Mouse (Mus musculus): ENCODE results near the gene AC134908.4.

Gene AC134908.4

GRCm38 (mm10) chr17:25831451-25832281 lies 36.2 kb upstream of the AC134908.4 start:
- DNase-seq (ENCODE audit: inconsistent ontology term), result no peak

- DNase-seq (ENCODE audit: inconsistent ontology term), result no peak
Measured at GRCm38 (mm10) chr17:25830806-25831431, 35.5 kb upstream of the AC134908.4 start.

GRCm38 (mm10) chr17:25830200-25830753 lies 34.8 kb upstream of the AC134908.4 start:
- DNase-seq (ENCODE audit: inconsistent ontology term), result no peak

DNA sequence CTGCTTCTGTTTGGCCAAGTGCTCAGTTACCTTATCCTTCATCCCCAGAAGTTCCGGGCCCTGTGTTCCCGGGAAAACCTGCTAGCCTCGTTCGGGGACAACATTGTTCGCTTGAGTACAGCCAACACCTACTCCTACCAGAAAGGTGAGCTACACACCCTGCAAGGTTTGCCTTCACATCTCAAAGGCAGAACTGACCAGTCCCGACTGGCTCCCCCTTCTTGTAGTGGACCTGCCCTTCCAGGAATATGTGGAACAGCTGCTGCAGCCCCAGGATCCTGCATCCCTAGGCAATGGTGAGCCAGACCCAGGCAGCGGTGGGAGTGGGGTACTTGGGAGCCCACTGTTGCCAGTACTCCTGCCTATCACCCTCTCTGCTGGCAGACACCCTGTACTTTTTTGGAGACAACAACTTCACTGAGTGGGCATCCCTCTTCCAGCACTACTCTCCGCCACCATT lies 34.1 kb upstream of the AC134908.4 start:
- no peak for DNase-seq (ENCODE audit: inconsistent ontology term)

DNA sequence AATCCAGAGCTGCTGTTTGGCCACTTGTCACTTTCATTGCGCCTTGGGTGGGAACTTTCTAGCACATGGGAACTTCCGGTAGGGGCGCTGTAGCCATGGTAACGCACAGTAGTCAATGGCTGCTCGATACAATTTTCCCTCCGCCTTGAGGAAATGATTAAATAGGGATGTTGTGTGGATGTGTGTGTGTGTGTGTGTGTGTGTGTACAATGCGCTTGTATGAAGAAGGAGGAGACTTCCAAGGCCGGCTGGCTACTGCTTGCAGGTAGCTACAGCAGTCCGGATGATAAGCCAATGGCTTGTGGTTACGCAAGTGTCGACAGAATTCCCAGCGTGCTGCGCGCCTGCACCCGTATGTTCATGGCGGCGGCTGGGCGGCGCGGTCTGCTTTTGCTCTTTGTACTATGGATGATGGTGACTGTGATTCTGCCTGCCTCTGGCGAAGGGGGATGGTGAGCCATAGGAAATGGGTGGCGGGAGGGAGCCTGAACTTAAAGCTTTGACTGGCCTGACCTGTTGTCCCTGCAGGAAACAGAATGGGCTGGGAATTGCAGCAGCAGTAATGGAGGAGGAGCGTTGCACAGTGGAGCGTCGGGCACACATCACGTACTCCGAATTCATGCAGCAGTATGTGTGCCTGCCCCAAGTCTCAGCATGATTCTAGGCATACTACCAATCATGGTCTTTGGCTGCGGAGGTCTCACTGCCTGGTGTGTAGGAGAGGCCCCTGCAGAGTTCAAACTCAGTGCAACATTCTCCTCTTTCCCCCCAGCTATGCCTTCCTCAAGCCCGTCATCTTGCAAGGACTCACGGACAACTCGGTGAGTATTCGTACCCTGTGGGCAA lies 33.5 kb upstream of the AC134908.4 start, which contains the start of gene Jmjd8:
Gene Jmjd8 (plus strand): TSS at position 156 of the 846 bp plus-strand sequence.
- DNase-seq (ENCODE audit: inconsistent ontology term), result peak; percentile 76

GRCm38 (mm10) chr17:25828223-25828594 lies 32.8 kb upstream of the AC134908.4 start:
- no peak for DNase-seq (ENCODE audit: inconsistent ontology term)

GRCm38 (mm10) chr17:25827546-25828222 lies 32.2 kb upstream of the AC134908.4 start:
- no peak for DNase-seq (ENCODE audit: inconsistent ontology term)

DNA sequence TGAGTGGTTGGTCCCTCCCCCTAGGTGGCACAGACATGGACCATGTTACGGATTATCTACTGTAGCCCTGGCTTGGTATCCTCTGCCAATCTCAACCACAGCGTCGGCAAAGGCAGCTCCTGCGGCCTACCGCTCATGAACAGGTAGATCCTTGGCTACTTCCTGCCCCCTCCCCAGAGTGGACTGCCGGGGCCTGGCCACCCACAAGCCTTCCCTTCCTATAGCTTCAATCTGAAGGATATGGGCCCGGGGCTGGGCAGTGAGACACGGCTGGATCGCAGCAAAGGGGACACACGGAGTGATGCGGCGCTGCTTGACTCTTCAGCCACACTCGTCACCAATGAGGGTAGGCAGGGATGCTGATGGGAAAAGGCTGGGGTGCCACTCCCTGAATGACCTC lies 31.6 kb upstream of the AC134908.4 start:
- DNase-seq (ENCODE audit: inconsistent ontology term), result no peak

- DNase-seq (ENCODE audit: inconsistent ontology term), result no peak
Measured at GRCm38 (mm10) chr17:25825984-25826570, 30.6 kb upstream of the AC134908.4 start.

DNA sequence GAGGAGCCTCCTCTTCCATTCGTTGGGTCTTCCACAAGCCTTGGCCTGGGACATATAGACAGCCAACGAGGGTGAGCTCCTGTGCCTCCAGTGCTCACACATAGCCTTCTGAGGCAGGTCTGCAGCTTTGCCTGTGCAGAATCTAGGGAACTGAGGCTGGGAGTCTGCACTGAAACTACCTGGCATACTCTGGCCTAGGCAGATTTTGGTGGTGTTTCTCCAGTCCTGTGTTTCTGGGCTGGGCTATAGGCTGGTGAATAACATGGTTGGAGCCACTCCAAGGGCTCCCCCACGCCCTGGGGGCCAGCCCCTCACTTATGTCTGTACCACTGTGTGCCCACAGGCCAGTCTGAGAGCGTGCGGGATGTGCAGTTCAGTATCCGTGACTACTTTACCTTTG lies 29.9 kb upstream of the AC134908.4 start:
- DNase-seq (ENCODE audit: inconsistent ontology term), result no peak

DNA sequence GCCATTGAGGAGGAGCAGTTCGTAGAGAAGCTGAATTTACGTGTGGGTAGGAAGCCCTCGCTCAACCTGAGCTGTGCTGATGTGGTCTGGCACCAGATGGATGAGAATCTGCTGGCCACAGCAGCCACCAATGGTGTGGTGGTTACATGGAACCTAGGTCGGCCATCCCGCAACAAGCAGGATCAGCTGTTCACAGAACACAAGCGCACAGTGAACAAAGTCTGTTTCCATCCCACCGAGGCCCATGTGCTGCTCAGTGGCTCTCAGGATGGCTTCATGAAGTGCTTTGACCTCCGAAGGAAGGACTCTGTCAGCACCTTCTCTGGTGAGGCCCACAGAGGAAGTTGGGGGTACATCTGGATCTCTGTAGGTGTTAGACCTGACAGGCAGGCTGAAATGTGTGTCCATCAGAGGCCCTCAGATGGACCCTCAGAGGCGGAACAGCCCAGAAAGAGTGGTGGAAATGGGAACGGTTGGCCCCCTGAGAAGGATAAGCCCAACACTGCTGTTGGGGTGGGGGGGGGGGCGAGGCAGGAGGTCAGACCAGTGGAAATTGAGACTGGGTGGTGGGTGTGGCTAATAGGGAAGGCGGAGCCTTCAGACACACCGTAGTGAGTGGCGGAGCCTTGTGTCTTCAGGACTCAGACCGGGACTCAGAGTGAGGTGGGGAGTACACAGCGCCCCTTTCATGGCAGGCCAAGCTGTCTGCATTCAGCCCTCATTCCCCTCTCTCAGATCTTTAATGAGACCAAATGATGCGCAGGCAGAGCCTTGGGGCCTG lies 29.1 kb upstream of the AC134908.4 start:
- no peak for DNase-seq (ENCODE audit: inconsistent ontology term)

DNA sequence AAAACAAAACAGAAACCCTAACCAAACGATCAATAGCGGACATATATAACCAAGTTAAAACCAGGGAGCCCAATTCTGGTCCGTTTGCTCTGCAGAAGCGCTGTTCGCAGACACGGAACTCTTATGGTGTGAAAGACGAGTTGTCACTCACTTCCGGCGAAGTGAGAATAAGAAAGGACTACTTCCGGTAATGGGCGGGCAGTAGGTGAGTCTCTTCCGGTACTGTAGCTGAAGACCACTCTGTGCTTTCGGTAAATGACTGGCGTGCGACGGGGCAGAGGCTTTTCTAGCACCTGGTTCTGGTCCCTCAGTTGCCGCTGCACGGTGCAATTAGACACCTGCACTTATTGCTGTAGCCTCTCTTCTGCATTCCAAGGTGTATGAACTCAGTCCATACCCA lies 28.0 kb upstream of the AC134908.4 start, which contains the start of gene Wdr24:
Gene Wdr24 (plus strand): TSS at position 176 of the 400 bp plus-strand sequence.
- peak; percentile 64 for DNase-seq (ENCODE audit: inconsistent ontology term)

DNA sequence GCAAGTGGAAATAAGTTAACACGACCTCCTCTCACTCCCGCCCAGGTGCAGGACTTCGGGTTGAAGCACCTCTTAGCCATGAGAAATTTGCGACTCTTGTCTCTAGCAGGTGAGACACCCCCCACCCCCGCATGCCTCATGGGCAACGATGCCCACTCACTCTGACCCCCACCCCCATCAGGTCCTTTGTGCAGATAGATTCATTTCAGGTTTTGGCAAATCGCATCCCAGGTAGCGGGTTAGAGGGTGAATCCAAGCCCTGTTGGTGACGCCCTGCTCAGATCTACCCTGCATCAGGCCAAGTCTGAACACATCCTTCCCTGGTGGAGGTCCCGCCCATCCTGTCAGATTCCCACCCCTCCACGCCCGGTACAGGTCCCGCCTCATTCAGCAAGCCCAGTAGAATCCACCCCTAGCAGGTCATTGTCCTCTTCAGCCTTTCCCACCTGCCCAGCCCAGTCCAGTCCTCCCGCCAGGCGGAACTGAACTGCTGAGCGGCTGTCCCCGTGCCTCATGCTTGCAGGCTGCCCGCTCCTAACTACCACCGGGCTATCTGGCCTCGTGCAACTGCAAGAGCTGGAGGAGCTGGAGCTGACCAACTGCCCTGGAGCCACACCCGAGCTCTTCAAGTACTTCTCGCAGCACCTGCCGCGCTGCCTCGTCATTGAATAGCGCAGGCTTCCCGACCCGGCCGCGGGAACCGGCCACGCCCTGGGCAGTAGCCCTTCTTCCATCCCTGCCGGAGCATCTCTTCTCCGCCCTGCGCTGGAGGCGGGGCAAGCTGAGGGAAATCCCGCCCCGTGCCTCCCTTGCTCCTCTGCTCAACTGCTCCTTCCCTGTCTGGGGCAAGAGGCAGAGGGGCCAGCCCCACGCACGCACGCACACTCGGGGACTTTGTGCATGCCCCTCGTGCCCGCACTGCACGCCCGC lies 23.7 kb upstream of the AC134908.4 start:
- DNase-seq (ENCODE audit: inconsistent ontology term), result no peak

- no peak for DNase-seq (ENCODE audit: inconsistent ontology term)
Measured at GRCm38 (mm10) chr17:25817662-25818061, 22.2 kb upstream of the AC134908.4 start.

GRCm38 (mm10) chr17:25813471-25813870 lies 18.0 kb upstream of the AC134908.4 start:
- DNase-seq (ENCODE audit: inconsistent ontology term), result peak; percentile 93

DNA sequence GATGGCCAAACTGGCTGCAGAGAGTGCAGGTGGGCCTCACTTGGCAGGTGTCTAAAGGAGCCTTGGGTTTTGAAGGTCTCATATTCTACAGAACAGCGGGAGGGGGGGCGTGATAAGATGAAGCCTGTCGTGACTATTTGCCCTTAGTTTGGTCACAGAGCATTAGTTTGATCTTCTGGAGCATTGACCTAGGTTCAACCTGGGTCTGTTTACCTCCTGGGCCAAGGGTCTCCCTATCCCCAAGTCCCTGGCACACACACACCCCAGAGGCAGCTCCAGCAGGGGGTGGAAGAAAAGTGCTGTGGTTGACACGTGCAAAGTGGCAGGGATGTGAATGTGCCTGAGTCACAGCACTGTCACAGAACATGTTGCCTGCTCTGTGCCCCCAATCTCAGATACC lies 15.4 kb upstream of the AC134908.4 start:
- no peak for DNase-seq (ENCODE audit: inconsistent ontology term)

GRCm38 (mm10) chr17:25809606-25810340 lies 14.3 kb upstream of the AC134908.4 start:
- DNase-seq (ENCODE audit: inconsistent ontology term), result no peak

Data from Muller cell, postnatal 12 days (primary cell).